Mouse (Mus musculus) R1 (cell line): ENCODE measurements around the gene Slc16a6.

Experiments
- DNase-seq: peaks from one replicate; pipeline ENCODE4 v3.0.0-alpha.2; 2018; ENCODE audit warnings: low read depth, low spot score

Slc16a6 gene

GRCm38 (mm10) chr11:109416709-109417420 lies 56.5 kb downstream of the Slc16a6 start:
- no peak for DNase-seq

GRCm38 (mm10) chr11:109414802-109415201 lies 58.6 kb downstream of the Slc16a6 start:
- DNase-seq: no peak

GRCm38 (mm10) chr11:109413617-109414016 lies 59.8 kb downstream of the Slc16a6 start, which contains the start of gene 9930022D16Rik:
Gene 9930022D16Rik, plus strand, starts transcription at chr11:109413917.
- no peak for DNase-seq

- no peak for DNase-seq
Observed at GRCm38 (mm10) chr11:109410197-109410980, 63.0 kb downstream of the Slc16a6 start.

GRCm38 (mm10) chr11:109406431-109406830 lies 67.0 kb downstream of the Slc16a6 start:
- no peak for DNase-seq
